Mouse (Mus musculus): ENCODE measurements around the gene Rsph3b.

The Rsph3b gene

DNA sequence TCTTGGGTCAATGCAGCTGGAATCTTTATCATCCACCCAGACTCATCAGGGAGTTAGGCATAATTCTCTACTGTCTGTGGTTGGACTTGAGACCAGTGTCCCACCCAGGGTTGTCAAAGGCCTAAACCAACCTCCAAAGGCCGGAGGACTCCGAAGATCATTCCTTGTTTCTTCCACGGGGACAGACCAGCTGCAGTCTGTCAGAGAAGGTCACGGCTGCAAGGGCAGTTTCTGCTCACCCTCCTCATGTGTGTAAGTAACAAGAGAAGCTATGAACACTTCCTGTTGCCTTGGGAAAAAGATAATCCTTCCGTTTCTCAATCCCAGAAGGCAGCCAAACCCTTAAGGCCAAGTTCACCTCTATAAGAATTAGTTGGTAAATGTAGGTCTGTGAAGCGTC, 85.0 kb downstream of the Rsph3b start:
- no peak for DNase-seq (ENCODE audit: low spot score)

DNA sequence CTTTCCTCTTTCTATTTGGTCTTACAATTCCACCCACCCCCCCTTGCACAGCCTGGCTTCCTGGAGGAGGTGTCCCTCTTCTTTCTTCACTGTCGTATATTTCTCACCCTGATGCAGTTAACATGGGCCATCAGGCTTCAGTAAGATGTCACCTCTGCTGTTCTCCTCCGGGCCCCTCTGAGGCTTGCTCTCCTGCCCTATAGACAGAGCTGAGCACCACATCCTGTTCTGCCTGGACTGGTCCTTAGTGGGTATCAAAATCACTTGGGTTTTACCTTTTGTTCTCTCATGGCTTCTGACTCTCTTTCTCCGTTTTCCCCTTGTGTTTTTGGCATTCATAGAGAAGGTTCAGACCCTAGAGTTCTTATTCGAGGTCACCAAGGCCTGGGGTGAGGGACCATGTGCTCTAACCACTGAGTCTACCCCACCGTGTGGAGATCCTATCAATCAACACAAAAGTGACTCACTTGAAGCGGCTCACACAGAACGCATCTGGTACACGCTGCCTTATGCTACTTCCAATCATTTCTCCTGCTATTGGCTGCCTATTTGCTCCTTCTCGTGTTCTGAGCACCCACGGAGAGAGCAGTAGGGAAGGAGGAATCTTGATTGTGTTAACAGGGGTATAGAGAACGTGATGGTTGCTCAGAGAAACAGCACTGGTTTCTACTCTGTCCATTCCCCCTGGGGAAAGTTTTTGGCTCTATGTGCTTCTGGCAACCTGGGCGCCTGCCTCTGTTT, 86.3 kb downstream of the Rsph3b start:
- no peak for DNase-seq (ENCODE audit: low spot score)

DNA sequence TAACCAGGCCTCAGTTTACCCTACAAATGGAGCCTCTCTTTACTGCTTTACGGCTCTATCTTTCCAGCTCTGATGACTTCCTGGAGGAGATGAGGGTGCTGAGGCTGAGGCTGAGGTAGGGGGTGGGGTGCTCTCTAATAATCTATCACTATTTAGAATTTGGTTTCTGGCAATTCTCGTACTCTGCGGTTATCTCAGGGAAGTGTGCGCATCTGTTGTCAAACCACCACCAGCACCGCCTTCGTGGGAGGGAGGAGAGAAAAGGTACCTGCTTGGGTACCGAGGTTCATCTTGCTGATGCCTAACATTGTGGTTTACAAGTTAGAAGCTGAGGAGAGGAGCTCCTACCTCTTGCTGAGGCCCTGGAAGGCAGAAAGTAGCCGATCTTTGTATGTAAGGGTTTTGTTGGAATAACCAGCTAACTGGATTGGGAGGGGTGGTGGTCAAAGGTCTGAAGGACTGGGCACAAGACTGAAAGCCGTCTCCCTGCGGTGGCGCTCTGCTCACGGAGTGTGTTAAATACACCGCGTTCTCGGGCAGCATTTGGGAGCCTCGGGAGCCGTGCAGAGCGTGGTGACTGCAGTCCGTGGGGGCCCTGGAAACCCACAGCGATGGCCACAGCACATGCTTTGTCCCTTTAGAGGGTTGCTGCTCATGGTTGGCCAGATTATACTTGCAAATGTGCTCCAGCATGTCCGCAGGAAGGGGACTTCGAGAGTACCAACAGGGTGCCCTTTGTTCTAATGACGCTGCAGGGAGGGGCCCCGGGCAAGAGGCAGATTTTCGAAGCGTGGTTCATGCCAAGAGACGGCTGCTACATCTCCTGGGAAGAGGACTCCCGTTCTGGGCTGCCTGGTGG, 87.1 kb downstream of the Rsph3b start:
- DNase-seq (ENCODE audit: low spot score): peak; percentile 61

DNA sequence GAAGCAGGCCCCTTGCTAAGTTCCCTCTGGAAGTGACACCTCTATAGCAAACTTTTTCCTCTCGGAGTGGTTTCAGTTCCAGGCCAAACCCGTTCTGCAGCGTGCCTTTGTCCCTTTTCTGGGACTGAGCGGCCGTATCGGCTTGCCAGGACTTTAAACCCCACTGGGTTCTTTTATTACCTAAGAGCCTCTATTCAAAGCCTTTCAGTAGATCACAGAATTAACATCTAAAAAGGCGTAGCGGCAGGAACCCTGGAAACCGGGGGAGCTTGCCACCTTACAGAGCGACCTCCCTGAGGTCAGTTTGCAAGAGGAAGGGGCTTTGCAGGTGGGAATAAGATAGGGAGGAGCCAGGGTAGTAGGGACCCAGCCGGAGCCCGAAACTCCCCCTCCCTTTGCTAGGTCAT, 88.0 kb downstream of the Rsph3b start:
- DNase-seq (ENCODE audit: low spot score): no peak

DNA sequence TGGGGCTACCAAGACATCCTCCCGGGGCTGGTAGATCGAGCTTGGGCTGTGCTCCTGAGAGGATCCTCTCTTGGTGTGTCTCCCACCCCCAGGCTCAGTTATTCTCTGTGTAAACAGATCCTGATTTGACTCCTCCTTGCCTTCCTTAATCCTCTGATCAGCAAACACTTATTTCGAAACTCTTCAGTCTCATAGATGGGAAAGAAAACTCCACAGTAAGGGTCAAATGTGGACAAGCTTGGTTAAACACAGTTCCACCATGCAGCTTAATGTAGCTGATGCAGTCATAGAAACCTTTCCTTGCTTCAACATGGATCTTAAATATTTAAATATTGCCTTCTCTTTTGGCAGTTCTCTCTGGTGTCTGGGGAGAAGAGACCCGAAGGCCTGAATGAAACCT, 88.4 kb downstream of the Rsph3b start:
- DNase-seq (ENCODE audit: low spot score): no peak
